Mouse (Mus musculus) kidney, postnatal 4 days (tissue): ENCODE data around the gene Nusap1.
"Not testable (repeated sequence)": the region's sequence is repeated elsewhere in the genome, so short reads cannot be mapped to it uniquely, and the experiment has no call there.

ENCODE experiments used
- DNase-seq, 2 experiments: peaks; one replicate each; pipeline ENCODE4 v3.0.0; 2021; ENCODE audit warnings: mixed read lengths in 2 of 2

Nusap1 gene

GRCm38 (mm10) chr2:119662220-119663182 lies 44.4 kb downstream of the Nusap1 start, which contains the start of gene Ndufaf1:
Ndufaf1 (minus strand) TSS chr2:119662827.
- peak; percentile 86 to 88 for DNase-seq

GRCm38 (mm10) chr2:119665744-119666143 lies 47.6 kb downstream of the Nusap1 start:
- DNase-seq, result not testable (repeated sequence)

- DNase-seq, result peak in 1 of 2 experiments; percentile 13
Measured at GRCm38 (mm10) chr2:119669010-119669409, 50.9 kb downstream of the Nusap1 start.

- peak; percentile 99 for DNase-seq
Measured at GRCm38 (mm10) chr2:119674525-119675214, 56.6 kb downstream of the Nusap1 start, which contains the start of gene Rtf1. Rtf1 (plus strand) TSS chr2:119675068.

- DNase-seq, result no peak
Measured at GRCm38 (mm10) chr2:119675215-119675784, 57.2 kb downstream of the Nusap1 start.

GRCm38 (mm10) chr2:119675831-119676230 lies 57.7 kb downstream of the Nusap1 start:
- DNase-seq, result no peak

GRCm38 (mm10) chr2:119683706-119684105 lies 65.6 kb downstream of the Nusap1 start:
- peak in 1 of 2 experiments; percentile 4 for DNase-seq

GRCm38 (mm10) chr2:119692003-119692701 lies 74.1 kb downstream of the Nusap1 start:
- DNase-seq, result no peak

- DNase-seq, result no peak
Measured at GRCm38 (mm10) chr2:119694826-119695225, 76.7 kb downstream of the Nusap1 start.

- DNase-seq, result no peak
Measured at GRCm38 (mm10) chr2:119696111-119696510, 78.0 kb downstream of the Nusap1 start.

- DNase-seq, result no peak
Measured at GRCm38 (mm10) chr2:119698472-119698871, 80.4 kb downstream of the Nusap1 start.

- no peak for DNase-seq
Measured at GRCm38 (mm10) chr2:119699962-119700361, 81.9 kb downstream of the Nusap1 start.
